Mouse (Mus musculus) right cerebral cortex, postnatal 36 days (tissue): ENCODE results near the gene Washc4.
"Not testable (repeated sequence)": the region's sequence is repeated elsewhere in the genome, so short reads cannot be mapped to it uniquely, and the experiment has no call there.

Source experiments
- DNase-seq, 2 experiments: peaks; one replicate each; pipeline ENCODE4 v3.0.0; 2022; ENCODE audit warnings: low spot score in 2 of 2, mixed read lengths in 1 of 2

Gene Washc4

DNA sequence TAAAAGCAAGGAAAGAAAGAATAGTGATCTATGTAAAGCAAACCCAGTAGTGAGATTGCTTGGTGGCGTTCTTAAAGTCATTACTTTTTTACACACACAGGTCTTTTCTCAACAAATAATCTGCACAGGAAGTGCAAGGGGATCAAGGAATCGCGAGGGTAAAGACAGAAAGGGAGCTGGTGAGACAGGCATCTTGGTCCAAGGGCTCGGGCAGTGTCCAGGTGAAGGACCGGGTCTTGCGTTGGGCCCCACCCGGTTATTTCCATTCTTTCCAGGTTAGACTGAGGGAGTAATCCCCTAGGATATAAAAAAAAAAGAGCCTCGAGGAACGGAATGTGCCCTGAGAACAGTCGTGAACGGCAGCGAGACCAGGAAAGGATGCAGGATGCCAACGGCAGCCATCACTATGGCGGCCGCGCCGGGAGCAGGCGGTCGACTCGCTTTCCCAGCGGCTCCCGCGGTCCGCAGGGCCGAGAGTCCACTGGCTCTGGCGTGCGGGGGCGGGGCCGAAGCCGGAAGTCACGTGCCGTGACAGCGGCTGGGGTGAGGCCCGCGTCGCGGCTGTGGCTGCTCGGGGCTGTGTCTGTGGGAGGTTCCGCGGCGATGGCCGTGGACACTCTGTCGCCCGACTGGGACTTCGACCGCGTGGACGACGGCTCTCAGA lies at the start of gene Washc4:
Washc4 (plus strand) TSS at position 314 of the 664 bp plus-strand sequence.
- peak; percentile 91 to 93 for DNase-seq

DNA sequence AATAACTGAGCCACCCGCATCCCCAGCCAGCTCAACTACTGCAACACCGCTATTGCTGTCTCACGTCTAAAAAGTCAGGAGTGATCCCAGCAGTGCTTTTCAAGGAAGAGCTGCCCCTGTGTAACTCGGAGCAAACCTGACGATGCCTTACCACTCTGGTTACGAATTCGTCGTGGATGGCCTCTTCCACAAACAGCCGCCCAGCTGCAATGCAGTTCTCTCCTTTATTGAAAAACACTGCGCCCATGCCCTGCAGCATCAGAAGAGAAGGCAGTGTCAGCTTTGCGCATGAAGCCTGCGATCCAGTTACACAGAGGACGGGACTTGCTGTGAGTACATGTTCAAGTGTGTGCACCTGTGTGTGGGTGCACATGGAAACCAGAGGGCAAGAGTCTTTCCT lies 46.2 kb upstream of the Washc4 start:
- no peak for DNase-seq

GRCm38 (mm10) chr10:83508962-83509660 lies 34.4 kb upstream of the Washc4 start:
- DNase-seq: no peak

DNA sequence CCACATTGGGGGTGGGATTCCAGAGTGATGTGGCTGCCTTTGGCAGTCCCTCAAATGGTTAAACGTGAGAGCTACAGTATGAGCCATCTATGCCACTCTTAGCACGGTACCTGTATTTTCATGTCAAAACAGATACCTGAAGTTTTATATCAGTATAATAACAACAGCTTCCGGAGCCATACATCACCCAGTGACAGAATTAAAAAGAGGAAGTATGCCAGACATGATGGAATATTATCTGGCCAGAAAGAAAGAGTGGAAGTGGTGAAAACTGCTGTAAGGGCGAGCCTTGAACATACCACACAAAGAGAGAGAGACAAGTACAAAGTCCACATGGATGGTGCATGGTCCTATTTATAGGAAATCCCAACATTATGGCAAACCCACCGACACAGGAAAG lies 32.2 kb upstream of the Washc4 start:
- no peak for DNase-seq

- DNase-seq: no peak
Observed at GRCm38 (mm10) chr10:83513736-83514135, 29.8 kb upstream of the Washc4 start.

- no peak for DNase-seq
Observed at GRCm38 (mm10) chr10:83520990-83521389, 22.6 kb upstream of the Washc4 start.

GRCm38 (mm10) chr10:83524238-83524637 lies 19.3 kb upstream of the Washc4 start:
- not testable (repeated sequence) for DNase-seq

DNA sequence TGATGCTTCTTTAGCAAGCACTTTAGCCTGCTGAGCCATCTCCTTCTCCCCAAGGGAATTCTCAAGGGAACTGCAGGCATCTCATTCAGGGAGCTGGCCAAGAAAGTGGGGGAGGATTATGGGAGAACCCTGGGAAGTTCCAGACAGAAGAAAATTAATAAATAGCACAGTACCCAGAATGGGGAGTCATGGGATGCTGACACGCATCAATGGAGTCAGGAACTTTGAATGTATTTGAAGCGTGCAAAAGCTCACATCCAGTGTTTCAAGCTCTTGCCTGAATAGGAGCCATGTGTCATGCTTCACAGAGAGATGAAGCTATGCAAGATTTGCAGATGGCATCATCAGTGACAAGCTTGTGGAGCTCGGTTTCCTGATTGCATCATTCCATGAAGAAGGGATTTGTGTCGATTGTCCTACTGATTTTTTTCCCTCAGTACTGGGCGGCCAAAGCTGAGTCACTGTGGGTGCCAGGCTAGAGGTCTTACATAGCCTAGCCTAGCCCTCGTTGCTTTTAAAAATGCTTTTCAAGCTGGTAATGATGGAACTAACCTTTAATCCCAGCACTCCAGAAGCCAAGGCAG lies 13.1 kb upstream of the Washc4 start:
- no peak for DNase-seq

DNA sequence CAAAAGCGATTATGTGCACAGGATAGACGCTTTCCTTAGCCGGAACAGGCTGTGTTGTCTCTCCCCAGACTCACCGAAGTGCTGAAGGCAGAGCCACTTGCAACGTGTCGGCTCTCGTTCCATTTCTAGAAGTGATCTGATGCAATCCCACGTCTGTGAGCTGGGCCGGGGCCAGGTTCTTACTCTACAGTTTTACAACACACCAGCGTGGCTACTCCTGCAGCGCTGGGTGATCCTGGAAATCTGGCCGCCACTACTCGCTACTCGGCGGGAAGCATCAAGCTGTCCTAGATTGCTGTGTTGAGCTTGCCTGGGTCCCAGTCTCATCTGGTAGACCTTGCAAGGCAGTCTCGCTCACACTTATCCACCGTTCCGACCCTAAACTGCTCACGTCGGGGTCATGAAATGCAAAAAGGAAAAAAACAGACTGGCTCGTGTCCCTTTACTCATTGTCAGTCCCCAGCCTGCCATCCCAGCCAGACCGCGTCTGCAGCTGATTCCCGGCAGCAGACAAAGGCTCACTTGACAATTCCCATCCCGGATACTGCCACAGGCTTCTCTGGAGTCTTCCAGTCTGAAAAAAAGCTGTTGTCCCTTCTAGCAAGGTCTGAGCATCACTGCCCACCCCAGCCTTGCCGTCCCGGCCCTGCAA lies 10.2 kb upstream of the Washc4 start:
- peak; percentile 74 to 81 for DNase-seq

DNA sequence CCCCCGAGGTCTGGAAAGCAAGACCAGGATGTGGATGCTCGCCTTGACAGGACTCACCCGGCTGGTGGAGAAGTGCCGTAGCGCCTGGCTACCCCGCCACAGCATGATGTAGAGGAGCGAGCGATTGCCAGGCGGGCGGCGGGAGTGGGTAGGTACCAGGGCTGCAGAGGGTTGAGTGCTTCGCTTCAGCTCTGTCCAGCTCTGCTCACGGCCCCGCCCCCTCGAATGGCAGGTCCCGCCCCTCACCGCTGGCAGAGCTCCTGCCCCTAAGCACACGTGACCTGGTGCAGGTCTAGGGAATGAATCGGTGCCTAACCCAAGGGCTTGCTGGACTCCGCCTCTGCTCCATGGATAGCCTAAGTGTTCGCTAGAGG lies 9.7 kb upstream of the Washc4 start, which contains the start of gene Aldh1l2:
Aldh1l2 (minus strand) TSS at position 231 of the 374 bp plus-strand sequence.
- no peak for DNase-seq

- no peak for DNase-seq
Observed at GRCm38 (mm10) chr10:83536436-83536835, 7.1 kb upstream of the Washc4 start.

- DNase-seq: no peak
Observed at GRCm38 (mm10) chr10:83539311-83539980, 4.1 kb upstream of the Washc4 start.

DNA sequence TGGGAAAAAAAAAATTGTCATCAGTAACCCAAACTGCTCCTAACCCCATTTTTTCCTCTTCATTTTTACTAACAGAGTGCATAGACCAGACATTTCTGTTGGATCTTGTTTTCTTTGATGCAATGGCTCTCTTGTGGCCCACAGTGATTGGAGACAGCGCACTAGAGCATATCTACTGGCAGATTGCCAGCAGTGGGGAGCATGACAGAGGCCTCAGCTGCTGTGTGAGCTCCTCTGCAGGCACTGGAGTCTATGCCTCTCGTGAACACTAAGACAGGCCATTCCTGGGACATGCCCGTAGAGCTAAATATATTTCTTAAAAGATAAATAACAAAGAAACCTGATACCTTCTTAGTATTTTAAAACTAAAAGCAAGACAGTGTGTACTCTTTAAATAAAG lies 3.5 kb upstream of the Washc4 start:
- no peak for DNase-seq

- peak; percentile 10 to 24 for DNase-seq
Observed at GRCm38 (mm10) chr10:83542241-83542640, 1.3 kb upstream of the Washc4 start.

GRCm38 (mm10) chr10:83544103-83544479 lies 539 bp downstream of the Washc4 start:
- no peak for DNase-seq

- no peak for DNase-seq
Observed at GRCm38 (mm10) chr10:83545341-83545740, 1.8 kb downstream of the Washc4 start.

GRCm38 (mm10) chr10:83563005-83563404 lies 19.5 kb downstream of the Washc4 start:
- DNase-seq: no peak

DNA sequence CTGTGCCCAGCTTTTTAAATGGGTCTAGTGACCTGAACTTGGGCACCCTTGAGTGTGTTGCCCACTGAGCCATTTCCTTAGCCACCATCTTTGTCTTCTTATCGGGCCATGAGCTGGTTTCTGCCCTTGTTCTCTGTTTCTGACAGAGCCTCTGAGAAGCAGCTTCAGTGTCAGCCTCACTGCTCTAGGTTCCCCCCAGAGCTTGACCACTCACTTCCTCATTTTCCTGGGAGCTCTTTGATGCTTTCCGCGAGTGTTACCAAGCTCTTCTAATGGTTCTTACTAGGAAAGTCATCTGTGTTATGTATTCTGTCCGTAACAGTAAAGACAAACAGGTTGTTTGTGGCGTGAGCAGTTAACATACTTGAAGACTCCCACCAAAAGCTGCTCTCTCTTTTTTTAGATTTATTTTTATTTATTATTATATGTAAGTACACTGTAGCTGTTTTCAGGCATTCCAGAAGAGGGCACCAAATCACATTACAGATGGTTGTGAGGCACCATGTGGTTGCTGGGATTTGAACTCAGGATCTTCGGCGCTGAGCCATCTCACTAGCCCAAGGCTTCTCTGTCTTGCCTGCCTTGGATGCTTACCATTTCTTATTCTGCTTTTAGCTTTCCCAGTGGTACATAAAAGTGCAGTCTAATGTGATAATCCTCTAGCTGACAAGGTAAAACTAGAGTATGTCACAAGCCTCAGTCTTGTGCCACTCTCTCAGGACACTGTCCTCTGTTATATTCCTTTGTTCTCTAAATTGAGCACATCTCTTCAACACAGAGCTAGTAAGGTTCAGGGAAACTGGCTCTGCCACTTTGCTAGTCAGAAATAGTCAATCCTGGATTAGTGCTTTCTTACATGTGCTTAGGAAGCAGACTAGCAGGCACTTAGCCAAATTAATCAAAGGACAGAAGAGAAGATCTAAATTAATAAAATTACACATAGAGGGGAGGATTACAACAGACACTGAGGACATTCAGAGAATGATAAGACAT lies 22.2 kb downstream of the Washc4 start:
- no peak for DNase-seq

DNA sequence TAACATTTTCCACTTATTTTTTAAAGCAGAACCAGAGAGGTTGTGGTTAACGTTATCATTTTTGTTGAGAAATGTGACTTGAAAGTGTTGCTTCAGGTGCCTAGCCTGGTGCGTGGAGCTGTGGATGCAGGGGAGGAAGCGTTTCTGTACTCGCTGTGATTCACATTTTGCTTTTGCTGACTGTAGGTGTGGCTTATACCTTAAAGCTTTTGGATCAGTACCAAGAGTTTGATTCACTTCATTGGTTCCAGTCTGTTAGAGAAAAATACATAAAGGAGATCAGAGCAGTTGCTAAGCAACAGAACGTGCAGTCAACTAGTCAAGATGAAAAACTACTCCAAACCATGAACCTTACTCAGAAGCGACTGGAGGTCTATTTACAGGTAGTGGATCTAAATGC lies 47.2 kb downstream of the Washc4 start:
- DNase-seq: no peak

DNA sequence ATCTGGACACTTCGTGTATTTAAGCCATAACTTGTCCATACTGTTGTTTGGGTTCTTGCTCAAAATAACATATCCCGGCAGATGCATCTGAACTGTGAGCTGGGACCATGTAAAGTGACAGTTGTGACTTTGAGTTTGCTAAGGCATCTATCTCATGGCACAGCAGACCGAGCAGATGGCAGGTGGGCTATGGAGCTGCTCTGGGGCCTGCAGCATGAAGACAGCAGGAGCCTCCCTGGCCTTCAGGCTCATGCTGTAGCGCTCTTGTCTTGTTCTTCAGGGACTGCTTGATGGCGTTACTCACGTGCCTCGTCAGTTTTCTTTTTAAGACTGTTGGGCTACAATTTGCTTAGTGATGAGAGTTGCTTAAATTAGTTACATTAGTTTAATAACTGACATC lies 49.1 kb downstream of the Washc4 start:
- no peak for DNase-seq

DNA sequence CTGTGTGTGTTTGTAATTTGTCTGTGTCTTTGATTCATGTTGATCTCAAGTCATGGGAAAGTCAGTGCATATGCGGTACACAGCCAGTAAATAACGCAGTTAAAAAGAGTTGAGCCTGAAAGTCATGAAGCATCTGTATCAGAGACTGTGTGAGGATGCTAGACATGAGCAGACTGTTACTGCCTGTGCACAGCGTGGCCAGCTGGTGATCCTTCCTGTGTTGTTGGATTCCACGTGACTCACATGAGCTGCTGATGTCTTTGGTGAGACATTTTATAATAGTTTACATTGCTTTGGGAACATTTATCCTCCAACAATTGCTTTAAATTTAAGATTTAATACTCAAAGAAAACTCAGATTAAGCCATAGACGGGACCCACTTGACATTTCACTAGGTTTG lies 51.0 kb downstream of the Washc4 start:
- DNase-seq: no peak
